Mouse (Mus musculus) testis, adult 2 months (tissue): ENCODE measurements around the gene Phlpp1. TPM values are rescaled to one million over a fixed set of nuclear protein-coding genes. Genes with fewer than 3 reads are reported as not detected.

Experiments used
- H3K27ac ChIP-seq: fragments of 200-500 bp; 2 replicates; pipeline ENCODE4 v1.5.1; 2012; ENCODE audit warnings: low read depth, low read length; ENCODE audit not compliant: control insufficient read depth, insufficient read depth
- H3K27me3 ChIP-seq: fragments of 200-500 bp; 2 replicates; pipeline ENCODE4 v1.6.1; 2012; ENCODE audit warnings: mild to moderate bottlenecking, low read length, moderate library complexity; ENCODE audit not compliant: control insufficient read depth, insufficient read depth
- H3K36me3 ChIP-seq: fragments of 200-500 bp; 2 replicates; pipeline ENCODE4 v1.6.1; 2012; ENCODE audit warnings: mild to moderate bottlenecking, low read length; ENCODE audit not compliant: control insufficient read depth, insufficient read depth
- H3K4me1 ChIP-seq: fragments of 200-500 bp; 2 replicates; pipeline ENCODE4 v1.6.1; 2012; ENCODE audit warnings: low read length; ENCODE audit not compliant: control insufficient read depth, insufficient read depth
- H3K4me3 ChIP-seq: fragments of 200-500 bp; 2 replicates; pipeline ENCODE4 v1.5.1; 2012; ENCODE audit warnings: low read depth, mild to moderate bottlenecking, low read length, moderate library complexity, mixed read lengths; ENCODE audit not compliant: control insufficient read depth
- CTCF ChIP-seq: fragments of 200-500 bp; IDR thresholded peaks from 2 replicates; pipeline ENCODE4 v1.5.1; 2012; ENCODE audit warnings: low read depth, mild to moderate bottlenecking, inconsistent platforms, low read length, moderate library complexity; ENCODE audit not compliant: control insufficient read depth, insufficient read depth, insufficient replicate concordance
- POLR2A ChIP-seq: fragments of 200-500 bp; IDR thresholded peaks from 2 replicates; pipeline ENCODE4 v1.6.1; 2012; ENCODE audit warnings: low read depth, mild to moderate bottlenecking, inconsistent platforms, low read length, moderate library complexity; ENCODE audit not compliant: control insufficient read depth
- polyA plus RNA-seq: library from polyadenylated mRNA; depleted of rRNA; stranded (reverse); fragments of >200 nt; gene quantifications from 2 replicates; pipeline ENCODE4 v1.2.3, GENCODE M21; 2012; rRNA removed

Phlpp1 gene
- polyA plus RNA-seq, 1 experiment = 59.6 TPM

GRCm38 (mm10) chr1:106410858-106411257, 239.3 kb downstream of the Phlpp1 start:
- H3K36me3 ChIP-seq = no peaks in the 10 kb centered on the region
- TF ChIP-seq CTCF = no peak
- no peak for TF ChIP-seq POLR2A

GRCm38 (mm10) chr1:106425128-106425936, 253.8 kb downstream of the Phlpp1 start:
- Histone ChIP-seq H3K27ac (no peak overlapping the region), H3K4me3 (no peak overlapping the region), H3K4me1 (peaks cover 5% of the 10 kb centered on the region), H3K36me3 (no peaks in the 10 kb centered on the region), H3K27me3 (no peaks in the 10 kb centered on the region)
- TF ChIP-seq POLR2A (no peak), CTCF (no peak)

More at GRCm38 (mm10) chr1:106410858-106411257, 239.3 kb downstream of the Phlpp1 start:
- Histone ChIP-seq H3K4me1 (no peaks in the 10 kb centered on the region), H3K27ac (no peak overlapping the region), H3K27me3 (no peaks in the 10 kb centered on the region), H3K4me3 (no peak overlapping the region)

- no peak for TF ChIP-seq CTCF
- no peak for TF ChIP-seq POLR2A
- no peaks in the 10 kb centered on the region for H3K27me3 ChIP-seq
- H3K4me1 ChIP-seq = peaks cover 5% of the 10 kb centered on the region
- H3K4me3 ChIP-seq = no peak overlapping the region
- H3K27ac ChIP-seq = no peak overlapping the region
- H3K36me3 ChIP-seq = no peaks in the 10 kb centered on the region
These were observed 256.6 kb downstream of the Phlpp1 start for GRCm38 (mm10) chr1:106428170-106428569.

- H3K4me1 ChIP-seq = peaks cover 5% of the 10 kb centered on the region
- no peak overlapping the region for H3K27ac ChIP-seq
- H3K36me3 ChIP-seq = no peaks in the 10 kb centered on the region
- H3K4me3 ChIP-seq = no peak overlapping the region
- TF ChIP-seq POLR2A = no peak
- no peaks in the 10 kb centered on the region for H3K27me3 ChIP-seq
These were observed 257.0 kb downstream of the Phlpp1 start for GRCm38 (mm10) chr1:106428580-106428979.

DNA sequence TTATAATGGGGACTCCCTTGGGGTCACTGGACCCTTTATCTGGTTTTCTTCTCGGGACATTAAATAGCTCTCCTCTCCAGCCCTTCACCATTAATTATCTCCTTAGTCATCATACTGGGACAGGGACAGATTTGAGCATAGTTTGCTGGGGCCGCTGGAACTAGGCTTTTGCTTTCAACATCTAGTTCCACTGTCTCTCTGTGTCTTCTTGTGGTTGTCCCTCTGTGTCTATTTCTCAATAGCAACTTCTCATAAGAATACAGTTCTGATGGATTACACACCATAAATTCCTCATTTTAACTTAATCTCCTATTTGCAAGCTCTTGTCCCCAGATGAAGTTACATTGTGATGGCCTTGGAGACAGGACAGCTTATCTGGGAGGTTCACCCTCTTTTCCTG, 262.0 kb downstream of the Phlpp1 start:
- no peaks in the 10 kb centered on the region for H3K27me3 ChIP-seq
- no peak overlapping the region for H3K4me3 ChIP-seq
- no peaks in the 10 kb centered on the region for H3K36me3 ChIP-seq
- no peaks in the 10 kb centered on the region for H3K4me1 ChIP-seq
- H3K27ac ChIP-seq = no peak overlapping the region
- TF ChIP-seq CTCF = no peak
- TF ChIP-seq POLR2A = no peak

Other genes with a start within 250 kb of the Phlpp1 start
- gene Zcchc2, start 181.3 kb upstream of the Phlpp1 start, polyA plus RNA-seq = 55.9 and 60.3 TPM in 2 replicates